Mouse (Mus musculus) layer of hippocampus, postnatal 25 days (tissue): ENCODE data around the gene Ccl4. TPM values are rescaled to one million over a fixed set of nuclear protein-coding genes. Genes with fewer than 3 reads are reported as not detected.
A peak's percentile ranks its signal among the peaks of the same experiment; 100 is the strongest.

Experiments
- DNase-seq, 2 experiments: peaks; one replicate each; pipeline ENCODE4 v3.0.0; 2022; ENCODE audit warnings: mixed read lengths in 2 of 2, low spot score in 1 of 2; ENCODE audit errors: extremely low spot score in 1 of 2
- total RNA-seq, 2 experiments: library from RNA; stranded (reverse); gene quantifications; 2 replicates each; pipeline ENCODE4 v1.2.3; 2021

Ccl4 gene
- total RNA-seq, 2 experiments from 2014 or later, result not detected

DNA sequence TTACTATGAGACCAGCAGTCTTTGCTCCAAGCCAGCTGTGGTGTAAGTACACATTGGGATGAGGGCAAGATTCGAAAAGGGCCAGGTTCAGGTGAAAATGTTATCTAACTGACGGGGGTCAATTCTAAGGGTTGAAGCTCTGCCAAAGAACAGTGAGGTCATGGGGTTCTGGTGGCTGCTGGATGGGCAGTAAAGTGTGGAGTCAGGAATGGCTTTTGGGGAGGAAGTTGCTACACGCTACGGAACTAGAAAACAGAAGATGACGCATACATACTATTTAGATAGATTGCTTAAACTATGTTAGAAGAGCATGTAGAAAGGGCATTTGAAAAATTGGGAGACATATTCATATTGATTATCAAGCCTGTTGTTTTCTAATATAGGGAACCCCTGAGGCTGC, 1.1 kb downstream of the Ccl4 start:
- DNase-seq, result no peak

DNA sequence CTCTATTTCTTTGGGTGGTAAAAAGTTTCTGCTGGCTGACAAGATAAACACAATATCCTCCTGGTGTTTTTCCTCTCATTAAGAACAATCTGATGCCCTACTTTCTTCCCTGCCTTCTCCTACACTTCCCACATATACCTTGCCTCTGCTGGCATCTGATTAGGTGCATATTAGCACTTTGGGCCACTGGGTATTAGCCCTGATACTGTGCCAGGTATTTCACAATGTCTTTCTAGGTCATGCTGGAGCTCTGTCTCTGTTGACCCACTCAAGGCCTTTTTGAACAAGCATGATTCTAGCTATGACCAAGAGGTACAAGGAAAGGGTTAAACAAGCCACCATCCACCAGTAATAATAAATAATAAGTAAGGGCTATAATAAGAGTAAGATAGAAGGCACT, 9.4 kb downstream of the Ccl4 start:
- no peak for DNase-seq

DNA sequence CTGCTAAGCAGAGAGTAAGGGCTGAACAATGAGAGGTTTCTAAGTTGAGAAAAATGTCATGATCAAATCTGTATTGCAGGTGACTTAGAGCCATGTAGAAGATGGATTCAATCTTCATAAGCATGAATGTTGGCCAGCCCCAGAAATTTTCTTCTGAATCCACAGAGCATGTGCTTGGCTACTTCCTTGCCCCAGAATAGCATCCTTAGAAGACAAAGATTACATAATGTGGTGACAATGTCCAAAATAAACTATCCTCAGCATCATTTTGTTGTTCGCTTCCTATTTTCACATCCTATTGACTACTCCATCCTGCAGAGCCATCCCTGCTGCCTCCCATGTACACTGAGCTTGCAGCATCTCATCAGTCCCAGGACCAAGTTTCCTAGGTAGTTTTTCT, 13.3 kb downstream of the Ccl4 start:
- no peak for DNase-seq

DNA sequence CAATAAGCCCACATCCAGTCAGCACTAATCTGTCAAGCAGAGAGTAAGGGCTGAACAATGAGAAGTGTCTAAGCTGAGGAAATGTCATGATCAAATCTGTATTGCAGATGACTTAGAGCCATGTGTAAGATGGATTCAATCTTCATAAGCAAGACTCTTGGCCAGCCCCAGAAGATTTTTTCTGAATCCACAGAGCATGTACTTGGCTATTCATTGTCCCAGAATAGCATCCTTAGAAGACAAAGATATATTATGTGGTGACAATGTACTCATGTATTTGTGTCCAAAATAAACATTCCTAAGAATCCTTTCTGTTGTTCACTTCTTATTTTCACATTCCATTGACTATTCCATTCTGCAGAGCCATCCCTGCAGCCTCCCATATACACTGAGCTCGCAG, 27.5 kb downstream of the Ccl4 start:
- DNase-seq, result no peak

DNA sequence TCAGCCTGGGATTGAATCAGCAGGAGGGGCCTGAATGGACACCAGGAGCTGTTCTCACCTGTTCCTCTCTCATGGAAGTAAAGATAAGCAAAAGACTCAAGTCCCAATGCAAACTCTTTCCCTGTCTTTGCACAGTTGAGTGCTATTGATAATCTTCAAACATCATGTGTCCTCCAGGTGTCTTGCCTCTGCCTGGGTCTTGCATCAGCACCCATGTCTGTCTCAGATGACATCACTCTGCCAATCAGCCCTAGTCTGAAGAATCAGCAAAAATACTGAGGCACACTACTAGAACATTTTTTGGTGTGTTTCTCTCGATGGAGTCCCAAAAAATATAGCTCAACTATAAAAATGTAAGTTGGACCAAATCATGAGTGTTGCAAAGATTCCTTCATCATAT, 29.6 kb downstream of the Ccl4 start:
- DNase-seq, result no peak

DNA sequence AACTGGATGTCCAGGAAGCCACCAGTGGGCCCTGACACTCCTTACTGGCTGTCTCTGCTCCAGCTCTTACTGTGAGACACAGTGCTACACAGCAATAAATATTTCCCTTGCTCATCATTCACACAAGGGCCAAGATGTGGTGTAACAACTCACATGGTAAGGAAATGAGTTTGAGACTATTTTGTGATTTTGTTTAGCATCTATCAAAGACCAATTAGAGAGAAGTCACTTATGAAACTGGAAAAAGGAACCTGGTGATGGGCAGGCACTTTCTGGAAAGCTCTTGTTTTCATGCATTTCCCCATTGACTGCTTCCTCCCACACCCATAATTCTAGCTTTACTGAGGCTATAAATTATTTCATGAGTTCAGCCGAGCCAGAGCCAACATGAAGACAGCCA, 41.3 kb downstream of the Ccl4 start, which contains the start of gene Wfdc17:
Gene Wfdc17, plus strand, starts transcription at position 287 of the 400 bp plus-strand sequence.
- DNase-seq, result no peak

DNA sequence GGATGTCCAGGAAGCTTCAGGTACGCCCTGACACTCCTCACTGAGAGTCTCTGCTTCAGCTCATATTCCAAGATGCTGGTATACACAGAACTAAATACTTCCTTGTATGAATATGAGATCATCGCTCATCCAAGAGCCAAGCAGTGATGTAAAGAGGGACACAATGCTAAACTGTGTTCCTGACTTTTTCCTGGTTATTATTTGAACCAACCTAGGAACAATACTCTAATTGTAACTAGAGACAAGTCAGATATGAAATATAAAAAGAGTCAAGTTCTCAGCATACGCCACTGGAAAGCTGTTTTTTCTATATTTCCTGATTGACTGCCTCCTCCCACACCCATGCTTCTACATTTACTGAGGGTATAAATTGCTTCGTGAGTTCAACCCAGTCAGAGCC, 46.3 kb downstream of the Ccl4 start, which contains the start of gene Wfdc18:
Gene Wfdc18, plus strand, starts transcription at position 301 of the 400 bp plus-strand sequence.
- no peak for DNase-seq

DNA sequence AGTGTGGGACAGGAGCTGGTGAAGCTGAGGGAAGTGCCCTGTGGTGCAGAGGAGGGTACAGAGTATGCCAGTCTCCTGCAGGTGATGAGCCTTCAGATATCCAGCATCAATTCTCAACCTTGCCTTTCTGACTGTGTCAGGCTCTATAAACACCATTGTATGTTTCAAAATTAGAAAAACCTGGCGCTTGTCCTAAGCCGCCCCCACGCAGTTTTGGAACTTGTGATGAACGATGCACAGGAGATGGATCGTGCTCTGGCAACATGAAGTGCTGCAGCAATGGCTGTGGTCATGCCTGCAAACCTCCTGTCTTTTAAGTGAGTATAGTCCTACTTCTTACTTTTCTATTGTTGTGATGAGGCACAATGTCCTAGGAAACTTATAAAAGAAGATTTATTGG, 47.3 kb downstream of the Ccl4 start:
- DNase-seq, result peak in 1 of 2 experiments; percentile 21

DNA sequence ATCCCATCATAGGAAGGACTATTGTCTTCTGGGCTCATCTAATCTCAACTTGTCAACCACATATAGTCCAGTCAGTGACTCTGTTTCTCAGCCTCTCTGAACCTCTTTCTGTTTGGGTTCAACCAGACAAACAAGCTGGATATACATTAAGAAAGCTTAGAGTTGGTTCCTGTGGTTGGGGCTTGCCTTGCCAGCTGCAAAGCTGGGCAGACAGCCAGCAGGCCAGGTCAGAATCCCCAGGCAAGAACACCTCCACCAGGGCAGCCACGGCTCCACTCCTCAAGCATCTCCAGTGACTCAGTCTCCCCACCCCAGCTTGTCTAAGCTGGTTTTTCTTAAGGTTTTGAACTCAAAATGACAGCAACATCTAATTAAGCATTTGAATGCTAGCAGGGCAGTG, 50.3 kb downstream of the Ccl4 start:
- no peak for DNase-seq

DNA sequence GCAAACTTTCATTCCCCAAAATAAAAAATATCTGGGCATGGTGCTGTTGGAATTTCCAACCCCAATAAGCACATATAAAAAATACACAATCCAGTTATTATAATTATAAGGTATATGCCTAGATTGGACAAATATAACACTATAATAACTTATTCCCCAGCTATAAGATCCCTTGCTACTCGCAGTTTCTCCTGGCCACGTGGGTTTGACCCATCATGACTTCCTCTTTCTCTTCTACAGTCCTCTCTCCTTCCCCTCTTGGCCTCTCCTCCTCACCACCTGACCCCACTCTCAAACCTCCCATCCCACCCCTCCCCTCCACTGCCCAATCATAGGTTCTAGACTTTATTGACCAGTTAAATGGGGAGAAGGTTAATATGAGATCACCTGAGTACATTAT, 51.5 kb downstream of the Ccl4 start:
- DNase-seq, result no peak

Other genes with a start within 250 kb of the Ccl4 start
- gene Gas2l2, start 233.1 kb upstream of the Ccl4 start, total RNA-seq, result under 1 TPM; 0.20 to 0.26 TPM
- gene 1700020L24Rik, start 224.9 kb upstream of the Ccl4 start, total RNA-seq, result not detected
- gene Mmp28, start 199.5 kb upstream of the Ccl4 start, total RNA-seq, result 1 to 10 TPM; 2.8 to 3.4 TPM
- 10 to 100 TPM; 61.7 to 80.3 TPM for gene Taf15, start 189.5 kb upstream of the Ccl4 start, total RNA-seq
- gene Heatr9, start 140.4 kb upstream of the Ccl4 start, total RNA-seq, result not detected
- not detected for gene Ccl5, start 132.1 kb upstream of the Ccl4 start, total RNA-seq
- 1 to 10 TPM; 3.9 to 5.1 TPM for gene Ccl9, start 83.9 kb upstream of the Ccl4 start, total RNA-seq
- 1 to 10 TPM; 1.7 to 2.5 TPM for gene Ccl6, start 69.5 kb upstream of the Ccl4 start, total RNA-seq
- not detected for gene Rpl9-ps1, start 17.0 kb upstream of the Ccl4 start, total RNA-seq
- gene Ccl3, start 13.2 kb upstream of the Ccl4 start, total RNA-seq, result not detected
- gene Wfdc17, start 41.4 kb downstream of the Ccl4 start, total RNA-seq, result not detected
- not detected for gene Wfdc18, start 46.4 kb downstream of the Ccl4 start, total RNA-seq
- gene Wfdc21, start 84.4 kb downstream of the Ccl4 start, total RNA-seq, result not detected
- gene Heatr6, start 91.1 kb downstream of the Ccl4 start, total RNA-seq, result 10 to 100 TPM; 15.0 to 20.8 TPM
- gene Hnf1b, start 187.5 kb downstream of the Ccl4 start, total RNA-seq, result under 1 TPM; 0.12 to 0.16 TPM